Mouse (Mus musculus): ENCODE results near the gene Olfr482. TPM values are rescaled to one million over a fixed set of nuclear protein-coding genes. Genes with fewer than 3 reads are reported as not detected.

Olfr482 gene
- polyA plus RNA-seq (2012; rRNA removed), result not detected in 2 replicates

DNA sequence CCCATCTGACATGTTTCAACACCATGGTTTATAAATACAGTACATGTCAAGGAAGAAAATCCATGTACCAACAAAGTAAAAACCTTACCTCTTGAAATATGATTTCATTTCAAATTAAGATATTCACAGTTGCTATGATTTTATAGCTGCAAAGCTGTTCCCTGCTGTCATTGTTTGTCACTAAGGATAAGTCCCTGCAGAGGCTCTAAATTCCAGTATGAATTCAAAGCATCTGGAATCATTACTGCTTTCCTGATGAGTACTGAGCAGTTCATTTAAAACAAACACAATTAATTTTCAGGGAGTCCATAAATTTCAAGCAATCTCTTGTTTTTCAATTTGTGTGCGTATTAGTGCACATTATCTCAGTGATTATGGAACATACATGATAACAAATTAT, at the start of gene Olfr482:
TSS of gene Olfr482 (minus strand) at position 101 of the 400 bp plus-strand sequence.
- Histone ChIP-seq H3K4me3 (ENCODE audit: control insufficient read depth, low read depth, low read length) (no peak within 1 kb of the TSS), H3K27ac (ENCODE audit: control insufficient read depth, insufficient read depth, low read depth, low read length) (no peak within 1 kb of the TSS), H3K4me1 (ENCODE audit: control insufficient read depth, insufficient read depth, low read length) (no peaks in the 10 kb centered on the region), H3K36me3 (ENCODE audit: control insufficient read depth, insufficient read depth, low read length) (no peaks in the 10 kb centered on the region), H3K27me3 (ENCODE audit: control insufficient read depth, insufficient read depth, low read length) (no peaks in the 10 kb centered on the region)
- TF ChIP-seq CTCF (IDR thresholded peaks at IDR 0.05; ENCODE audit: control insufficient read depth, insufficient read depth, insufficient replicate concordance, low read depth, low read length), result no peak
- TF ChIP-seq POLR2A (IDR thresholded peaks at IDR 0.05; ENCODE audit: control insufficient read depth, low read depth, low read length), result no peak

DNA sequence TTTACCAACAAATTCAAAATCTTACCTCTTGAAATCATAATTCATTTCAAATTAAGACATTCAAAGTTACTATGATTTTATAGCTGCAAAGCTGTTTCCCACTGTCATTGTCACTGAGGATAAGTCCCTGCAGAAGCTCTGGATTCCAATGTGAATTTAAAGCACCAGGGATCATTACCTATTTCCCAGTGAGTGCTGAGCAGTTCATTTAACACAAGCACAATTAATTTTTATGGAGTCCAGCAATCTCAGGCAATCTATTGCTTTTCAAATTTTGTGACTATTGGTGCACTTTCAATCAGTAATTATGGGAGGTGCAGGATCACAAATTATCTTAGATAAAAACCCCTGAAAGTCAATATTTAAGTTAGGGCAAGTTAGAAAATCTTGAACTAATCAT, 30.0 kb upstream of the Olfr482 start, which contains the start of gene Olfr484:
TSS of gene Olfr484 (minus strand) at position 101 of the 400 bp plus-strand sequence.
- Histone ChIP-seq H3K27ac (ENCODE audit: control insufficient read depth, insufficient read depth, low read depth, low read length) (no peak within 1 kb of the TSS), H3K4me1 (ENCODE audit: control insufficient read depth, insufficient read depth, low read length) (no peaks in the 10 kb centered on the region), H3K27me3 (ENCODE audit: control insufficient read depth, insufficient read depth, low read length) (no peaks in the 10 kb centered on the region), H3K36me3 (ENCODE audit: control insufficient read depth, insufficient read depth, low read length) (no peaks in the 10 kb centered on the region), H3K4me3 (ENCODE audit: control insufficient read depth, low read depth, low read length) (no peak within 1 kb of the TSS)
- no peak for TF ChIP-seq POLR2A (IDR thresholded peaks at IDR 0.05; ENCODE audit: control insufficient read depth, low read depth, low read length)
- no peak for TF ChIP-seq CTCF (IDR thresholded peaks at IDR 0.05; ENCODE audit: control insufficient read depth, insufficient read depth, insufficient replicate concordance, low read depth, low read length)

GRCm38 (mm10) chr7:108121416-108121815, 24.0 kb upstream of the Olfr482 start:
- H3K4me3 ChIP-seq (ENCODE audit: control insufficient read depth, low read depth, low read length), result no peak overlapping the region
- no peaks in the 10 kb centered on the region for H3K4me1 ChIP-seq (ENCODE audit: control insufficient read depth, insufficient read depth, low read length)
- H3K27me3 ChIP-seq (ENCODE audit: control insufficient read depth, insufficient read depth, low read length), result no peaks in the 10 kb centered on the region
- H3K36me3 ChIP-seq (ENCODE audit: control insufficient read depth, insufficient read depth, low read length), result no peaks in the 10 kb centered on the region
- TF ChIP-seq CTCF (IDR thresholded peaks at IDR 0.05; ENCODE audit: control insufficient read depth, insufficient read depth, insufficient replicate concordance, low read depth, low read length), result no peak
- TF ChIP-seq POLR2A (IDR thresholded peaks at IDR 0.05; ENCODE audit: control insufficient read depth, low read depth, low read length), result no peak
- H3K27ac ChIP-seq (ENCODE audit: control insufficient read depth, insufficient read depth, low read depth, low read length), result no peak overlapping the region

- Histone ChIP-seq H3K36me3 (ENCODE audit: control insufficient read depth, insufficient read depth, low read length) (no peaks in the 10 kb centered on the region), H3K4me1 (ENCODE audit: control insufficient read depth, insufficient read depth, low read length) (no peaks in the 10 kb centered on the region), H3K4me3 (ENCODE audit: control insufficient read depth, low read depth, low read length) (no peak overlapping the region), H3K27me3 (ENCODE audit: control insufficient read depth, insufficient read depth, low read length) (no peaks in the 10 kb centered on the region), H3K27ac (ENCODE audit: control insufficient read depth, insufficient read depth, low read depth, low read length) (no peak overlapping the region)
- TF ChIP-seq CTCF (IDR thresholded peaks at IDR 0.05; ENCODE audit: control insufficient read depth, insufficient read depth, insufficient replicate concordance, low read depth, low read length) (no peak), POLR2A (IDR thresholded peaks at IDR 0.05; ENCODE audit: control insufficient read depth, low read depth, low read length) (no peak)
These were observed 23.3 kb upstream of the Olfr482 start for GRCm38 (mm10) chr7:108120681-108121080.

GRCm38 (mm10) chr7:108100549-108100948, 3.2 kb upstream of the Olfr482 start, which contains the start of gene Olfr483:
Olfr483 (plus strand) TSS chr7:108100849.
- H3K4me3 ChIP-seq (ENCODE audit: control insufficient read depth, low read depth, low read length), result no peak within 1 kb of the TSS
- H3K27ac ChIP-seq (ENCODE audit: control insufficient read depth, insufficient read depth, low read depth, low read length), result no peak within 1 kb of the TSS
- H3K4me1 ChIP-seq (ENCODE audit: control insufficient read depth, insufficient read depth, low read length), result no peaks in the 10 kb centered on the region
- H3K36me3 ChIP-seq (ENCODE audit: control insufficient read depth, insufficient read depth, low read length), result no peaks in the 10 kb centered on the region
- TF ChIP-seq CTCF (IDR thresholded peaks at IDR 0.05; ENCODE audit: control insufficient read depth, insufficient read depth, insufficient replicate concordance, low read depth, low read length) (no peak), POLR2A (IDR thresholded peaks at IDR 0.05; ENCODE audit: control insufficient read depth, low read depth, low read length) (no peak)
- no peaks in the 10 kb centered on the region for H3K27me3 ChIP-seq (ENCODE audit: control insufficient read depth, insufficient read depth, low read length)

DNA sequence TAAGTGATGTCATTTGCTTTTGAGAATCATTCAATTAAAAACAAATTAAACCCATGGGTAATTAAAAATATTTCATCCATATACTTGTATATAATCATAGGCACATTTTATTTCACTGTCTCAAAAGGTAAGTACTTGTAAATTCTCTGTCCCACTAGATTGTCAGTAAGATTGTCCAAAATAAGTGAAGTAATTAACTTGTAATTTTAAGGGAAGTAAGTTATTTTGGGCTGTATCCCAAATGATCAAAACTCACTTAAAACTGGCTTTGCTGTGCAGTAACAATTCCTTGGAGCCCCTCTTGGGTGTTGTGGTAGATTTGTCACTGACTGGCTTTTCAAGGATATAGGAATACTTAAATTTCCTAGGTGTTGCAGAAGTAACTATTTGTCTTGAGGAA, 17.8 kb downstream of the Olfr482 start, which contains the start of gene Olfr481:
TSS of gene Olfr481 (plus strand) at position 301 of the 400 bp plus-strand sequence.
- Histone ChIP-seq H3K27me3 (ENCODE audit: control insufficient read depth, insufficient read depth, low read length) (no peaks in the 10 kb centered on the region), H3K4me1 (ENCODE audit: control insufficient read depth, insufficient read depth, low read length) (no peaks in the 10 kb centered on the region), H3K27ac (ENCODE audit: control insufficient read depth, insufficient read depth, low read depth, low read length) (no peak within 1 kb of the TSS), H3K36me3 (ENCODE audit: control insufficient read depth, insufficient read depth, low read length) (no peaks in the 10 kb centered on the region), H3K4me3 (ENCODE audit: control insufficient read depth, low read depth, low read length) (no peak within 1 kb of the TSS)
- TF ChIP-seq CTCF (IDR thresholded peaks at IDR 0.05; ENCODE audit: control insufficient read depth, insufficient read depth, insufficient replicate concordance, low read depth, low read length), result no peak
- TF ChIP-seq POLR2A (IDR thresholded peaks at IDR 0.05; ENCODE audit: control insufficient read depth, low read depth, low read length), result no peak

DNA sequence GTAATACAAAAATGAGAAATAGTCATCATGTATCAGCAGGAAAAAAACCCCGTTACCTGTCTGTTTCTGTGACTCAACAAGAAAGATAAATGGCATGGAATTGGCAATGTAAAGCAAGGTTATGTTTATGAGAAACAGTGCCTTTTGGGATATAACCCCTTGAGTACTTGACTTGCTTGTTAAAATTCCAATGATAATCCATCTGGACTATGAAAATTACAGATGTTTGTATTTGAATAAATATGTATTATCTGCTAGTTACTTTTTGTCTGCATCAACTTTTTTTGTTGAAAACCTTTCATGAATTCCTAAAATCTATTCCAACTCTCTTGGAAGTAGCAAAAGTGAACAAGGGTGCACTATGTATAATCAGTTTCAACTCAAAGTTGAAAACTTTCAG, 30.1 kb downstream of the Olfr482 start, which contains the start of gene Olfr480:
TSS of gene Olfr480 (minus strand) at position 101 of the 400 bp plus-strand sequence.
- TF ChIP-seq CTCF (IDR thresholded peaks at IDR 0.05; ENCODE audit: control insufficient read depth, insufficient read depth, insufficient replicate concordance, low read depth, low read length) (no peak), POLR2A (IDR thresholded peaks at IDR 0.05; ENCODE audit: control insufficient read depth, low read depth, low read length) (no peak)

More for the DNA sequence above, 30.1 kb downstream of the Olfr482 start, which contains the start of gene Olfr480:
- H3K4me1 ChIP-seq (ENCODE audit: control insufficient read depth, insufficient read depth, low read length), result no peaks in the 10 kb centered on the region
- no peak within 1 kb of the TSS for H3K27ac ChIP-seq (ENCODE audit: control insufficient read depth, insufficient read depth, low read depth, low read length)
- H3K4me3 ChIP-seq (ENCODE audit: control insufficient read depth, low read depth, low read length), result no peak within 1 kb of the TSS
- H3K36me3 ChIP-seq (ENCODE audit: control insufficient read depth, insufficient read depth, low read length), result no peaks in the 10 kb centered on the region
- no peaks in the 10 kb centered on the region for H3K27me3 ChIP-seq (ENCODE audit: control insufficient read depth, insufficient read depth, low read length)
